Mouse (Mus musculus) ES-Bruce4 (cell line): Measurements from ENCODE around the gene H2-Q6.
"Not testable (repeated sequence)": the region's sequence is repeated elsewhere in the genome, so short reads cannot be mapped to it uniquely, and the experiment has no call there.

Source experiments
- CTCF ChIP-seq: IDR thresholded peaks from one replicate; pipeline ENCODE4 v1.8.1; 2011; ENCODE audit warnings: low read depth, low read length
- EP300 ChIP-seq: IDR thresholded peaks from 2 replicates; pipeline ENCODE4 v1.6.1; 2011; ENCODE audit warnings: low read depth, low read length; ENCODE audit not compliant: insufficient read depth
- POLR2A ChIP-seq: IDR thresholded peaks from one replicate; pipeline ENCODE4 v1.8.1; 2011; ENCODE audit warnings: low read length; ENCODE audit not compliant: insufficient read depth

DNA sequence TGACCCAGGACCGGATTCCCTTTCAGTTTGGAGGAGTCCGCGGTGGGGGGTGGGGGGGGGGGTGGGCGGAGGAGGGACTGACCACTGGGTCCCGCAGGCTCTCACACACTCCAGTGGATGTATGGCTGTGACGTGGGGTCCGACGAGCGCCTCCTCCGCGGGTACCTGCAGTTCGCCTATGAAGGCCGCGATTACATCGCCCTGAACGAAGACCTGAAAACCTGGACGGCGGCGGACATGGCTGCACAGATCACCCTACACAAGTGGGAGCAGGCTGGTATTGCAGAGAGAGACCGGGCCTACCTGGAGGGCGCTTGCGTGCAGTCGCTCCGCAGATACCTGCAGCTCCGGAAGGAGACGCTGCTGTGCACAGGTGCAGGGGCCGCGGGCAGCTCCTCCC, 824 bp downstream of the H2-Q6 start:
- TF ChIP-seq CTCF (peak; percentile 15), EP300 (0 out of 2 replicates have a peak, but pooled peaks have one; percentile 11)
- TF ChIP-seq POLR2A = not testable (repeated sequence)
